Mouse (Mus musculus) cerebellum, adult 2 months (tissue): Measurements from ENCODE around the gene S100a6.

Experiments
- CTCF ChIP-seq: fragments of 200-500 bp; IDR thresholded peaks from 2 replicates; pipeline ENCODE4 v1.5.1; 2011; ENCODE audit warnings: low read depth, mild to moderate bottlenecking, control low read depth, low read length, moderate library complexity, borderline replicate concordance; ENCODE audit not compliant: insufficient read depth
- POLR2A ChIP-seq: fragments of 200-500 bp; IDR thresholded peaks from 2 replicates; pipeline ENCODE4 v1.6.1; 2011; ENCODE audit warnings: low read length, control low read depth, borderline replicate concordance; ENCODE audit not compliant: insufficient read depth

- TF ChIP-seq CTCF (no peak), POLR2A (no peak)
Measured at GRCm38 (mm10) chr3:90576351-90577001, 36.2 kb upstream of the S100a6 start.
